Mouse (Mus musculus) lung, postnatal 0 days (tissue): ENCODE results near the gene Shisa8.

Experiments used
- CTCF ChIP-seq: IDR thresholded peaks from 2 replicates; pipeline ENCODE4 v1.5.1; 2016; ENCODE audit warnings: antibody characterized with exemption, mild to moderate bottlenecking
- EP300 ChIP-seq: IDR thresholded peaks from 2 replicates; pipeline ENCODE4 v1.6.1; 2016; ENCODE audit warnings: antibody characterized with exemption, mild to moderate bottlenecking, control low read depth

DNA sequence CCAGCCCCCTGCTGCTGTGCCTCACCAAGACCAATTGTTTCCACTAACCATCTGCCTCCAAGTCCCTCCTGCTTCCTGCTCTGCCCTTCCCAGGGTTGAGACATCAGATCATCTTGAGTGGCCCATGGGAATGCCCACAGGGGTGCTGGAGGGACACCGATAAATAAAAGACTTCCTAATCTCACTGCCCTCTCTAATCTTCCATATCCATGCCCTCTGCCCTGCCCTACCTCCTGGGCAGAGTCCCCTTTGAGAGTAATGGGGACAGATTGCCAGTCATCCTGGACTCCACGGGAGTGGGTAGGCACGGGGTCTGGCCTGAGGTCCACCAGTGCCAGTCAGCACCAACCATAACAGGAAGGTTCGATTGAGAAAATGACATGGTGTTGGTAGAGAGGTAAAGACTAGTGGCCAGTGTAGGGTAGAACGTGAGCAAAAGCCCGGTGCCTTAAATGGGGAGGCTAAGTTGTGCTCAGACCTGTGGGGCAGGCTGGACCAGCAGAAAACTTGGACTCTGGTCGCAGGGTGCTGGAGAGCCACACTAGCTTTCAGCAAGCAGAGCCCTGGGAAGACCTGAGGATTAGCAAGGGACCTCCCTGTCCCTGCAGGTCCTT is 12.1 kb upstream of the Shisa8 start:
- TF ChIP-seq CTCF (no peak), EP300 (no peak)
